Mouse (Mus musculus) embryonic fibroblast, embryonic 13.5 days (primary cell): Measurements from ENCODE around the gene Sfta2.

Experiments
- CTCF ChIP-seq: IDR thresholded peaks from 2 replicates; pipeline ENCODE4 v1.5.1; 2011; ENCODE audit warnings: mild to moderate bottlenecking, control low read depth, low read length, moderate library complexity, borderline replicate concordance; ENCODE audit not compliant: insufficient read depth
- POLR2A ChIP-seq: IDR thresholded peaks from 2 replicates; pipeline ENCODE4 v1.6.1; 2011; ENCODE audit warnings: low read depth, mild to moderate bottlenecking, control low read depth, low read length, moderate library complexity

DNA sequence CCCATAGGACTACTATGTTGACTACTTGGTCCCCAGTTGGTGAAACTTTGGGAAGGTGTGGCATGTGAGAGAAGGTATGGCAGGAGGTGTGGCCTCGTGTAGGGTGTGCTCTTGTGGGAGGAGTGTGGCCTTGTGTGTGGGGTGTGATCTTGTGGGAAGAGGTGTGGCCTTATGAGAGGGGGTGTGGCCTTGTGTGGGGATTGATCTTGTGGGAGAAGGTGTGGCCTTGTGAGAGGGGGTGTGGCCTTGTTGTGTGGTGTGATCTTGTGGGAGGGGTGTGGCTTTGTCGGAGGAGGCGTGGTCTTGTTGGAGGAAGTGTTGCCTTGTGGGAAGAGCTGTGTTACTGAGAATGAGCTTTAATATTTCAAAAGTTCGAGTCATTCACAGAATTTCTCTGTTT lies 15.8 kb downstream of the Sfta2 start:
- TF ChIP-seq CTCF (no peak), POLR2A (no peak)
